Mouse (Mus musculus) liver, embryonic 15.5 days (tissue): ENCODE results near the gene Nemf. TPM values are rescaled to one million over a fixed set of nuclear protein-coding genes. Genes with fewer than 3 reads are reported as not detected.
"Not testable (repeated sequence)": the region's sequence is repeated elsewhere in the genome, so short reads cannot be mapped to it uniquely, and the experiment has no call there.

Experiments
- ATAC-seq: fragments of 200-750 bp; cut with Nextera tagmentation; 2 replicates; pipeline ENCODE4 v1.8.0; 2017; ENCODE audit warnings: moderate number of reproducible peaks, mild to moderate bottlenecking, moderate library complexity; ENCODE audit not compliant: insufficient read depth
- H3K27ac ChIP-seq: fragments of 300-500 bp; sonication (generic); replicated peaks from 2 replicates; pipeline ENCODE4 v1.5.1; 2015; ENCODE audit warnings: mild to moderate bottlenecking, inconsistent platforms
- H3K27me3 ChIP-seq: fragments of 300-500 bp; sonication (generic); 2 replicates; pipeline ENCODE4 v1.6.1; 2015; ENCODE audit warnings: mild to moderate bottlenecking, inconsistent platforms
- H3K36me3 ChIP-seq: fragments of 300-500 bp; sonication (generic); replicated peaks from 2 replicates; pipeline ENCODE4 v1.6.1; 2015; ENCODE audit warnings: moderate library complexity, mild to moderate bottlenecking, inconsistent platforms
- H3K4me1 ChIP-seq: fragments of 300-500 bp; sonication (generic); replicated peaks from 2 replicates; pipeline ENCODE4 v1.6.1; 2015; ENCODE audit warnings: inconsistent platforms
- H3K4me2 ChIP-seq: fragments of 300-500 bp; sonication (generic); 2 replicates; pipeline ENCODE4 v1.6.1; 2015; ENCODE audit warnings: moderate library complexity, mild to moderate bottlenecking, inconsistent platforms
- H3K4me3 ChIP-seq: fragments of 300-500 bp; sonication (generic); replicated peaks from 2 replicates; pipeline ENCODE4 v1.5.1; 2015; ENCODE audit warnings: mild to moderate bottlenecking, inconsistent platforms
- H3K9ac ChIP-seq: fragments of 300-500 bp; sonication (generic); 2 replicates; pipeline ENCODE4 v1.6.1; 2015; ENCODE audit warnings: moderate library complexity, mild to moderate bottlenecking, inconsistent platforms
- H3K9me3 ChIP-seq: fragments of 300-500 bp; sonication (generic); replicated peaks from 2 replicates; pipeline ENCODE4 v1.6.1; 2016; ENCODE audit warnings: inconsistent platforms
- WGBS: fragments of 180-500 bp; shearing (Covaris S2); methylation state at CpG from one replicate; pipeline ENCODE4 v1.1.7; 2015; ENCODE audit warnings: mixed read lengths; ENCODE audit not compliant: insufficient replicate concordance; 5-methylcytosine and 5-hydroxymethylcytosine counted together
- polyA plus RNA-seq: library from polyadenylated mRNA; unstranded; fragments of >200 nt; fragmentation: Nextera tagmentation; extraction: Ambion mirVana; gene quantifications from 2 replicates; pipeline ENCODE4 v1.2.1, GENCODE M21; 2015

Nemf gene
- polyA plus RNA-seq, 1 experiment from 2014 or later = 33.1 TPM

DNA sequence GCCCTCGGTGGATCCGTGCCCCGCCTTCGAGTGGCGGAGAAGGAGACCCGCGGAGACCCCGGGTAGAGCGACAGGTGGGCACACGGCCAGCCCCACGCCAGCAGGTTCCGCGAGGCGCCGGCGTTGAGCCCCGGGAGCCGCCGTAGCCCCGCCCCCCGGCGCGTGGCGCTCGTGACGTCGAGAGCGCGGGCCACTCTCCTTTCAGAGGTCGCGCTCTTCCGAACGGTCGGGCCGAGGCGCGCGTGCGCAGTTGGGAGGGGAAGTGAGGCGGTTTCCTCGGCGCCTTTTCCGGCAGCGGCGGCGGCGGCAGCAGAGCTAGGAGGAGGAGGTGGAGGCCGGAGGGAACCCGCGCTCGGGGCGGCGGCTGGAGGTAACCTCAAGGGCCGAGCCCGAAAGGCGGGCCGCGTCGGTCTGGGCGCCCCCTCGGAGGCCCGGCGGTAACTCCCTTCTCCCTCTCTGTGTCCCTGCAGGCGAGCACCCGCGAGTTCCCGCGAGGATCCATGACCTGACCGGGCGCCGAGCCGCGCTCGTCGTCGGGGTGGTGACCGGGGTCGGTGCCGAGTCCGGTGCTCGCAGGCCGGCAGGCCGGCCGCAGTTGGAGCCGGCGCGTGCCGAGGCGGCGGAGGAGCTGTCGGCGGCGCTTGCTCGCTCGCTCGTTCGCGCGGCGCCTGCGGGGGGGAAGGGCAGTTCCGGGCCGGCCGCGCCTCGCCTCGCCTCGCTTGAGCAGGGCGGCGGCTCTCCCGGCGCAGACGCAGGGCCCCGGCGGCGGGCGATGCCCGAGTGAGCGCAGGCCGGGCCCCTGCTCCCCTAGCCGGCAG, 15.1 kb upstream of the Nemf start, which contains the start of the genes Arf6 and Gm9887:
Gene Arf6 (plus strand): TSS at position 297 of the 818 bp plus-strand sequence.
Gene Gm9887 (minus strand): TSS at position 605 of the 818 bp plus-strand sequence.
- H3K9ac ChIP-seq = peak within 1 kb of the TSS; percentile 100
- H3K36me3 ChIP-seq = peaks cover 22% of the 10 kb centered on the region
- H3K9me3 ChIP-seq = no peaks in the 10 kb centered on the region
- H3K4me3 ChIP-seq = peak within 1 kb of the TSS; percentile 99
- peak within 1 kb of the TSS; percentile 99 for H3K27ac ChIP-seq
- peak; percentile 88 for ATAC-seq
- H3K27me3 ChIP-seq = no peaks in the 10 kb centered on the region
- WGBS = under 1% methylated on average over 121 of the region's 121 CpGs
- H3K4me1 ChIP-seq = peaks cover 28% of the 10 kb centered on the region
- peak within 1 kb of the TSS; percentile 89 for H3K4me2 ChIP-seq

DNA sequence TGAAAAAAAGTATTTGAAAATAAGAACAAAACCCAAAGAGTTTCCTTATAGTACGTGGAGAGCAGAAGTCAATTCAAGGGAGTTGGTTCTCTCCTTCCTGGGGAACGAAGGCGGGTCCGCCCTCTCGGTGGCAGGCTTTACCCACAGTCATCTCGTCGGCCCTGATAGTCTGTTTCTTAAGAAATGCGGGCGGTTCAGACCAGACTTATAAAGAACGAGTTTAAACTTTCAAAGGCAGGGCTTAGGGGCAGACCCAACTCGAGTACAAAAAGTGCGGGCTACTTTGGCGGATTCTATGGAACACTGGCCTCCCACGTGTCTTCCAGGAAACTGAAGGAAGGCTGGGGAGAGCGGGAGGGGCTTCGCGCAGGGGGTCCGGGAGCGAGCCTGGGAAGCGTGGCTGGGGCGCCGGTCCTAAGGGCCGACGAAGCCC, 14.5 kb upstream of the Nemf start:
- H3K9me3 ChIP-seq = no peaks in the 10 kb centered on the region
- ATAC-seq = peak; percentile 56
- peak overlapping the region; percentile 99 for H3K4me3 ChIP-seq
- peak overlapping the region; percentile 89 for H3K4me2 ChIP-seq
- H3K9ac ChIP-seq = peak overlapping the region; percentile 100
- peak overlapping the region; percentile 99 for H3K27ac ChIP-seq
- H3K36me3 ChIP-seq = peaks cover 22% of the 10 kb centered on the region
- H3K27me3 ChIP-seq = no peaks in the 10 kb centered on the region
- H3K4me1 ChIP-seq = peaks cover 33% of the 10 kb centered on the region
- 0% methylated on average over 24 of the region's 24 CpGs for WGBS

GRCm38 (mm10) chr12:69370936-69371335, 14.0 kb upstream of the Nemf start:
- 9% methylated on average over 7 of the region's 7 CpGs for WGBS
- Histone ChIP-seq H3K27me3 (no peaks in the 10 kb centered on the region), H3K4me1 (peaks cover 32% of the 10 kb centered on the region)

DNA sequence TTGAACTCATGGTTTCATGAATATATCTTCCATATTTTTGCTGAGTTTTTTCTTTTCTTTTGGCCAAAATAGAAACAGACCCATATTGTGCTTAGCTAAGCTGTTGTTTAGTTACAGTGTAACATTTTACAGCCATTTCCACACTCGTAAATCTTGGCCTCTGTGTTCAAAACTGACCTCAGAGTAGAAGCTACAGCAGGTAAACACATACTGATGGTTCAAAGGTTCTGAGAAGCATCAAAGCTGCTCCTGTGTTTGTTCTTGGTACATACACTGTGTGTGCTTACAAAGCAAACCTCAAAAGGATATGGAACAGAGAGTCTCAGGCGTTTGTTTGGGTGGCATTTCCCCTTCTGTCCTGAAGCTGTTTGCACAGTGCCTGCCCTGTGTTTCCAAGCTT, 10.6 kb upstream of the Nemf start:
- Histone ChIP-seq H3K27me3 (no peaks in the 10 kb centered on the region), H3K9me3 (no peaks in the 10 kb centered on the region), H3K27ac (peak overlapping the region; percentile 65), H3K36me3 (no peaks in the 10 kb centered on the region), H3K9ac (no peak overlapping the region), H3K4me3 (no peak overlapping the region), H3K4me1 (peaks cover 44% of the 10 kb centered on the region), H3K4me2 (no peak overlapping the region)
- 49% methylated on average over 2 of the region's 2 CpGs for WGBS
- ATAC-seq = no peak

More at GRCm38 (mm10) chr12:69370936-69371335, 14.0 kb upstream of the Nemf start:
- ATAC-seq = no peak
- Histone ChIP-seq H3K9me3 (no peaks in the 10 kb centered on the region), H3K4me2 (peak overlapping the region; percentile 89), H3K27ac (peak overlapping the region; percentile 99), H3K36me3 (peaks cover 19% of the 10 kb centered on the region), H3K4me3 (peak overlapping the region; percentile 99), H3K9ac (peak overlapping the region; percentile 100)

- H3K9me3 ChIP-seq = no peaks in the 10 kb centered on the region
- no peaks in the 10 kb centered on the region for H3K36me3 ChIP-seq
- no peaks in the 10 kb centered on the region for H3K27me3 ChIP-seq
- H3K4me3 ChIP-seq = no peak overlapping the region
- peaks cover 54% of the 10 kb centered on the region for H3K4me1 ChIP-seq
- H3K9ac ChIP-seq = no peak overlapping the region
- no peak for ATAC-seq
- no peak overlapping the region; the same call in 1 of the 2 replicates for H3K27ac ChIP-seq
- no peak overlapping the region for H3K4me2 ChIP-seq
Measured at GRCm38 (mm10) chr12:69366424-69366823, 9.5 kb upstream of the Nemf start.

DNA sequence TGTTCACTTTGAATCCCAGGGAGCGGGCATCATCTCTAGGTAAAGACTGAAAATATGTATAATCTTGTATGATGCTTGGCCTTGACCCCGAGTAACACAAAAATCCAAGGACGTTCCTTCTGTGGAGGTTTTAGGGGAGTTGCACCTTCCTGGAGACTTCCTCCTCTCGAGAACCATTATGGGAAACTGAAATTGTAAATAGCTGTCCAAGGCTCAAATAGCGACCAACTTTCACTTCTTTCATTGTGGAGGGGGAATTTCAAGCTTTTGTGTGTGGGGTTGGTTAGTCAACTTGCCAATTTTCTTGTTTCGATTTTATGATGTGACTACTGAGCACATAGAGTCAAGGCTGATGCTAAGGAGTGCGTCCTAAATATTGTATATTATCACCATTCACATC, 8.8 kb upstream of the Nemf start:
- Histone ChIP-seq H3K27me3 (no peaks in the 10 kb centered on the region), H3K9ac (no peak overlapping the region), H3K36me3 (no peaks in the 10 kb centered on the region), H3K9me3 (no peaks in the 10 kb centered on the region), H3K27ac (0 out of 2 replicates have a peak overlapping the region, but pooled peaks have one; percentile 10), H3K4me1 (peaks cover 50% of the 10 kb centered on the region), H3K4me3 (no peak overlapping the region), H3K4me2 (no peak overlapping the region)
- ATAC-seq = no peak
- WGBS = 68% methylated on average over 7 of the region's 7 CpGs

DNA sequence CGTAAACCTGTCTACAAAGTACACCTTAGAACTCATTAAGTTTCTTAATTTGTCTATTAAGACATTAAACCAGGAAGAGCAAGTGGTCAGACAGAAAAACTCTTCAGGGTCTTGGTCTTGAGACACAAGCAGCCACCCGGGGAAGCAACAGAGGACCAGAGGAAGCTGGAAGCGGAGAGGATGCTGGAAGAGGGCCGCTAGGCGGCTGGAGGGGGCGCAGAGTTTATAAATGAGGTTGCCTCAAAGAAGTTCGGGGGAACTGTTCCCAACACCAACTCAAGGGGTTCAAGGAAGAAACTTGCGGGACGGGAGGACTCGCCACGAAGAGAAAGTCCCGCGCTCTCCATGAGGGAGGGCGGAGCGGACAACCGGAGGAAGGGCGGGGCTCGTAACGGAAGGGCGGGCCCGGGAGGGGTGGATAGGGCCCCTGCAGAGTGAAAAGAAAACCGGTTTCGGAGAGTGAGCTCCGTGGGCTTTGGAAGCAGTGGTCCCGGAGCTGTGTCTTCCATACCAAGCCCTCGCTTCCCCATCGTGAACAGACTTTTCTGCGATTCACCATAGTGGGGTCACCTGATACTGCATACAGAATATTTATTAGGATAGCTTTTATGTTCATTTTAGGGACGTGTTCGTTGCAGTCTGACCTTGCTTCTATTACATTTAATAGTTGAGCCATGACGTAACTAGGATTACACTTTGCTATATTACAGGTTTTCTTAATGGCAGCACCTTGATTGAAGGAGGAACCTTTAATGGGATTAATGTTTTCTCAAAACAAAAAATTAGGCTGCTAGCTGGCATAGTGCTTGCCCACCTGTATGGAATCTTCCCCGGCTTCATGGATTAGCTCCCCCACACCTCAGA, 7.2 kb upstream of the Nemf start:
- Histone ChIP-seq H3K4me3 (peak overlapping the region; percentile 70), H3K27ac (peak overlapping the region; percentile 91), H3K9me3 (no peaks in the 10 kb centered on the region), H3K4me2 (peak overlapping the region; percentile 92), H3K4me1 (peaks cover 45% of the 10 kb centered on the region), H3K36me3 (no peaks in the 10 kb centered on the region), H3K27me3 (no peaks in the 10 kb centered on the region), H3K9ac (peak overlapping the region; percentile 80)
- WGBS = 5% methylated on average over 32 of the region's 32 CpGs
- ATAC-seq = peak; percentile 33

GRCm38 (mm10) chr12:69363110-69363509, 6.1 kb upstream of the Nemf start:
- Histone ChIP-seq H3K4me2 (peak overlapping the region; percentile 86; the same call in 1 of the 2 replicates), H3K4me1 (peaks cover 45% of the 10 kb centered on the region), H3K27ac (peak overlapping the region; percentile 98; the same call in 1 of the 2 replicates)
- H3K36me3 ChIP-seq, H3K4me3 ChIP-seq, H3K27me3 ChIP-seq, H3K9me3 ChIP-seq, ATAC-seq, H3K9ac ChIP-seq: not testable (repeated sequence)
- WGBS = 87% methylated on average over 7 of the region's 7 CpGs

GRCm38 (mm10) chr12:69362388-69362787, 5.4 kb upstream of the Nemf start:
- peak overlapping the region; percentile 98 for H3K27ac ChIP-seq
- H3K4me3 ChIP-seq = peak overlapping the region; percentile 70
- no peak for ATAC-seq
- 29% methylated on average over 4 of the region's 4 CpGs for WGBS
- peak overlapping the region; percentile 86 for H3K4me2 ChIP-seq
- H3K36me3 ChIP-seq = no peaks in the 10 kb centered on the region
- peaks cover 47% of the 10 kb centered on the region for H3K4me1 ChIP-seq
- H3K9me3 ChIP-seq = no peaks in the 10 kb centered on the region
- no peaks in the 10 kb centered on the region for H3K27me3 ChIP-seq
- H3K9ac ChIP-seq = peak overlapping the region; percentile 2; the same call in 1 of the 2 replicates

GRCm38 (mm10) chr12:69361919-69362318, 5.0 kb upstream of the Nemf start:
- 5% methylated on average over 10 of the region's 10 CpGs for WGBS
- Histone ChIP-seq H3K4me2 (peak overlapping the region; percentile 86), H3K4me3 (peak overlapping the region; percentile 70), H3K27ac (peak overlapping the region; percentile 98), H3K9me3 (no peaks in the 10 kb centered on the region), H3K9ac (peak overlapping the region; percentile 81), H3K4me1 (peaks cover 49% of the 10 kb centered on the region), H3K36me3 (no peaks in the 10 kb centered on the region), H3K27me3 (no peaks in the 10 kb centered on the region)
- no peak for ATAC-seq
